Mouse (Mus musculus): ENCODE measurements around the gene Rab11fip4. TPM values are rescaled to one million over a fixed set of nuclear protein-coding genes. Genes with fewer than 3 reads are reported as not detected.

The Rab11fip4 gene
- polyA plus RNA-seq, 1 experiment, result not detected

GRCm38 (mm10) chr11:79656491-79656890, 65.5 kb downstream of the Rab11fip4 start:
- H3K27me3 ChIP-seq (ENCODE audit: control insufficient read depth), result peaks cover 22% of the 10 kb centered on the region
- H3K4me3 ChIP-seq (replicated peaks), result no peak overlapping the region
- TF ChIP-seq TAL1 (IDR thresholded peaks at IDR 0.05; ENCODE audit: low read length), result no peak
- no peak for TF ChIP-seq GATA1 (IDR thresholded peaks at IDR 0.05; ENCODE audit: low read length)
- no peaks in the 10 kb centered on the region for H3K36me3 ChIP-seq (ENCODE audit: control insufficient read depth)
- H3K4me1 ChIP-seq (ENCODE audit: control insufficient read depth), result peaks cover 10% of the 10 kb centered on the region
- H3K9me3 ChIP-seq (ENCODE audit: control insufficient read depth, low read length), result no peaks in the 10 kb centered on the region

- TF ChIP-seq GATA1 (IDR thresholded peaks at IDR 0.05; ENCODE audit: low read length), result no peak
- no peak for TF ChIP-seq TAL1 (IDR thresholded peaks at IDR 0.05; ENCODE audit: low read length)
Observed at GRCm38 (mm10) chr11:79657053-79657452, 66.0 kb downstream of the Rab11fip4 start.

GRCm38 (mm10) chr11:79658205-79658825, 67.3 kb downstream of the Rab11fip4 start:
- Histone ChIP-seq H3K4me3 (replicated peaks) (no peak overlapping the region), H3K36me3 (ENCODE audit: control insufficient read depth) (no peaks in the 10 kb centered on the region), H3K9me3 (ENCODE audit: control insufficient read depth, low read length) (no peaks in the 10 kb centered on the region), H3K27me3 (ENCODE audit: control insufficient read depth) (peaks cover 39% of the 10 kb centered on the region), H3K4me1 (ENCODE audit: control insufficient read depth) (peaks cover 10% of the 10 kb centered on the region)
- TF ChIP-seq GATA1 (IDR thresholded peaks at IDR 0.05; ENCODE audit: low read length), result no peak
- no peak for TF ChIP-seq TAL1 (IDR thresholded peaks at IDR 0.05; ENCODE audit: low read length)

More at GRCm38 (mm10) chr11:79657053-79657452, 66.0 kb downstream of the Rab11fip4 start:
- Histone ChIP-seq H3K27me3 (ENCODE audit: control insufficient read depth) (peaks cover 28% of the 10 kb centered on the region), H3K36me3 (ENCODE audit: control insufficient read depth) (no peaks in the 10 kb centered on the region), H3K9me3 (ENCODE audit: control insufficient read depth, low read length) (no peaks in the 10 kb centered on the region), H3K4me1 (ENCODE audit: control insufficient read depth) (peaks cover 10% of the 10 kb centered on the region), H3K4me3 (replicated peaks) (no peak overlapping the region)

- Histone ChIP-seq H3K36me3 (ENCODE audit: control insufficient read depth) (no peaks in the 10 kb centered on the region), H3K9me3 (ENCODE audit: control insufficient read depth, low read length) (no peaks in the 10 kb centered on the region), H3K4me3 (replicated peaks) (peak overlapping the region; percentile 54), H3K4me1 (ENCODE audit: control insufficient read depth) (peaks cover 10% of the 10 kb centered on the region), H3K27me3 (ENCODE audit: control insufficient read depth) (peaks cover 45% of the 10 kb centered on the region)
- TF ChIP-seq TAL1 (IDR thresholded peaks at IDR 0.05; ENCODE audit: low read length), result no peak
Observed at GRCm38 (mm10) chr11:79660361-79661205, 69.6 kb downstream of the Rab11fip4 start.

GRCm38 (mm10) chr11:79661877-79662545, 71.0 kb downstream of the Rab11fip4 start:
- H3K27me3 ChIP-seq (ENCODE audit: control insufficient read depth), result peaks cover 45% of the 10 kb centered on the region
- peaks cover 10% of the 10 kb centered on the region for H3K4me1 ChIP-seq (ENCODE audit: control insufficient read depth)
- no peaks in the 10 kb centered on the region for H3K36me3 ChIP-seq (ENCODE audit: control insufficient read depth)
- no peak overlapping the region for H3K4me3 ChIP-seq (replicated peaks)
- TF ChIP-seq TAL1 (IDR thresholded peaks at IDR 0.05; ENCODE audit: low read length), result no peak
- no peak for TF ChIP-seq GATA1 (IDR thresholded peaks at IDR 0.05; ENCODE audit: low read length)
- H3K9me3 ChIP-seq (ENCODE audit: control insufficient read depth, low read length), result no peaks in the 10 kb centered on the region

- peaks cover 45% of the 10 kb centered on the region for H3K27me3 ChIP-seq (ENCODE audit: control insufficient read depth)
- H3K4me1 ChIP-seq (ENCODE audit: control insufficient read depth), result peaks cover 10% of the 10 kb centered on the region
Observed at GRCm38 (mm10) chr11:79663158-79663557, 72.1 kb downstream of the Rab11fip4 start.

GRCm38 (mm10) chr11:79663570-79663969, 72.6 kb downstream of the Rab11fip4 start:
- Histone ChIP-seq H3K9me3 (ENCODE audit: control insufficient read depth, low read length) (no peaks in the 10 kb centered on the region), H3K27me3 (ENCODE audit: control insufficient read depth) (peaks cover 45% of the 10 kb centered on the region), H3K36me3 (ENCODE audit: control insufficient read depth) (no peaks in the 10 kb centered on the region), H3K4me1 (ENCODE audit: control insufficient read depth) (peaks cover 10% of the 10 kb centered on the region), H3K4me3 (replicated peaks) (no peak overlapping the region)
- no peak for TF ChIP-seq TAL1 (IDR thresholded peaks at IDR 0.05; ENCODE audit: low read length)
- TF ChIP-seq GATA1 (IDR thresholded peaks at IDR 0.05; ENCODE audit: low read length), result no peak

More at GRCm38 (mm10) chr11:79663158-79663557, 72.1 kb downstream of the Rab11fip4 start:
- TF ChIP-seq GATA1 (IDR thresholded peaks at IDR 0.05; ENCODE audit: low read length) (no peak), TAL1 (IDR thresholded peaks at IDR 0.05; ENCODE audit: low read length) (no peak)
- H3K9me3 ChIP-seq (ENCODE audit: control insufficient read depth, low read length), result no peaks in the 10 kb centered on the region
- H3K36me3 ChIP-seq (ENCODE audit: control insufficient read depth), result no peaks in the 10 kb centered on the region
- H3K4me3 ChIP-seq (replicated peaks), result no peak overlapping the region

GRCm38 (mm10) chr11:79666544-79666943, 75.5 kb downstream of the Rab11fip4 start:
- no peaks in the 10 kb centered on the region for H3K9me3 ChIP-seq (ENCODE audit: control insufficient read depth, low read length)
- H3K4me3 ChIP-seq (replicated peaks), result no peak overlapping the region
- TF ChIP-seq GATA1 (IDR thresholded peaks at IDR 0.05; ENCODE audit: low read length) (no peak), TAL1 (IDR thresholded peaks at IDR 0.05; ENCODE audit: low read length) (no peak)
- no peaks in the 10 kb centered on the region; the same call in 1 of the 2 replicates for H3K4me1 ChIP-seq (ENCODE audit: control insufficient read depth)
- H3K36me3 ChIP-seq (ENCODE audit: control insufficient read depth), result no peaks in the 10 kb centered on the region
- peaks cover 23% of the 10 kb centered on the region for H3K27me3 ChIP-seq (ENCODE audit: control insufficient read depth)

- no peaks in the 10 kb centered on the region for H3K4me1 ChIP-seq (ENCODE audit: control insufficient read depth)
- TF ChIP-seq TAL1 (IDR thresholded peaks at IDR 0.05; ENCODE audit: low read length), result no peak
- H3K9me3 ChIP-seq (ENCODE audit: control insufficient read depth, low read length), result no peaks in the 10 kb centered on the region
- no peaks in the 10 kb centered on the region for H3K36me3 ChIP-seq (ENCODE audit: control insufficient read depth)
- H3K27me3 ChIP-seq (ENCODE audit: control insufficient read depth), result no peaks in the 10 kb centered on the region; the same call in 1 of the 2 replicates
- H3K4me3 ChIP-seq (replicated peaks), result no peak overlapping the region
Observed at GRCm38 (mm10) chr11:79669210-79669609, 78.2 kb downstream of the Rab11fip4 start.
